Mouse (Mus musculus) kidney, adult 18-20 months (tissue): ENCODE measurements around the gene Slc44a3.

Experiments used
- DNase-seq: peaks from one replicate; pipeline ENCODE4 v3.0.0; 2021

Slc44a3 gene

DNA sequence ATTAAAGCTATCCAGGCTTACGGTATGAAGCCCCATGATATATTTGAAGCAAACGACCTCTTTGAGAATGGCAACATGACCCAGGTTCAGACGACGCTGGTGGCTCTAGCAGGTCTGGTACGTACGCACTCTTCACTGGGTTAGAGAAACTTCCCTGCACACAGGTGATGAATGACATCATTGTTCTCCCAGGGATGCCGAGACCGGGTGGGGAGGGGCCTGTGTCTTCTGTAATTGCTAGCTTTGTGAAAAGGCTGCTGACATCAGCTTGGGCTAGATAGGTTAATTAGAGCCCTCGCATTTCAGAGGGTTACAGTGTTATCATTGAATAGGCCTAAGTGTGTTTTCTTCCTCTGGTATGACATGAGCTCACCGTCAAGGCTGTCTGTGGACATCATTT, 80.8 kb downstream of the Slc44a3 start:
- no peak for DNase-seq

DNA sequence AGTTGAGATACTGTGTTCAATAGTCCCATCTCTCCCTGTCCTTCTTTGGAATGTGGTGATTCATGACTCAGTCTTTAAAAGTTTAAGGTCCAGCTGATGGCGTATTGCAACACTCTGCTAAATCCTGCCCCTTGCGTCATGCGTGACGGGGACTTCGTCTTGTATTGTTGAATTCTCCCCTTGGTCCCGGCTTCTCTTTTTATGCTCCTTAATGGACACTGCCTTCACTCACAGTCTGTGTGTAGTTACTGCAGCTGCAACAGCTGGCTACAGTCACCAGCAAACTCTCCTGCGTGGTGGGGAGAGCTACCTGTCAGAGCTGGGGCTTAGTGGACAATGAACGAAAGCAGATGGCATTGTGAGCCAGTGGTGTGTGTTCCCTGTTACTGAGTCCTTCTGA, 82.7 kb downstream of the Slc44a3 start:
- DNase-seq, result no peak

DNA sequence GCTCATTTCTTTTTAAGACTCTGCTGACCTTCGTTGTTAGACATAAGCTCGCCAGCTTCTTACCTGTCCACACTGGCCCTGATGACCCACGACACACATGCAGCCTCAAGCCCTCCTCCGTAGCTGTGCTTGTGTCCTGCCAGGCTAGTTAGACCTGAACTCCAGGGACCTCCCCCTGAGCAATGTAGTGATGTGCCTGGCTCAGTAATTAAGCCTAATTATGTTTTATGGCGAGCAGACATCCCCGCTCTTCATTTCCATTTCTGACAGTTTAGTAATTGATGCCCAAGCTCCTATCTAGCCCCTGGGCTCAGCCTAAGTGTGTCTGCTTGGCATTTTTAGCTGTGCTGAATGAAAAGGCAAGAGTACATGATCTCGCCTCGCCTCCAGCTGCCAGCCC, 83.6 kb downstream of the Slc44a3 start:
- DNase-seq, result no peak

DNA sequence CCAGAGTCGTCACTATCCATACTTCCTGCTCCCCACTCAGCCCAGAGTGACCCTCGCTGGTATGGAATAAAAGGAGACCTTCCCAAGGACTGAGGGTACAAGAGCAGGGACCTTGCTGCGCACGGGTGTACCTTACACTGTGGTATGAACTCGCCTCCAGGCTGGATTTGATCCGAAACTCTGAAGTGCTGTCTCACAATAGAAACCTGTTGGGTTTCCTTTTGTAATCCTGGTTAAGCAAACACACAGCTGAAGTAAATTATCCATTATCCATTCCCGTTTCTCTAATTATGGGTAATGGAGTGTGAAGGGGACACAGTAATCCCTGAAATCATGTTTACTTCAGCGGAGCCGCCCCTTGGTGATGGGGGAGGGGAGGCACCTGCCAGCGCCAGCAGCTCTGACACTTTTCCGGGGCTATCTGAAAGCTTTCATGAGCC, 84.2 kb downstream of the Slc44a3 start:
- peak; percentile 66 for DNase-seq

DNA sequence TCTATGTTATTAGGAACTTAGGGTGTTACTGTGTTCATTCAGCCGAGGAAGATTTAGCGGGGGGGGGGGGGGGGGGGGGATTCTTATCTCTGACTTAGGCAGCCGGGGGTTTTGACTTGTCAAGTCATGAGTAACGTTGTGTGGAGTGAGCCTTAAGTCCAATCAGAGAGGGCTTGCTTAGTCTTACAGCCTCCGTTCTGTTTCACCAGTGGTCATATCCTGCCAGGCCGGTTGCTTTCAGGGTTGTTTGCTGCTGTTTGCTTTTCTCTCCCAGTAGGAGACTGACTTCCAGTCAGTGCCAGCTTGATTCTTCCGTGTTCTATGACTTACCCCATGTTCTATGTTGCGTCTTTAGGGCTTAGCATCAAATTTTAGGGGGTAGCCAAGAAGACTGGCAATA, 85.8 kb downstream of the Slc44a3 start:
- DNase-seq, result no peak

DNA sequence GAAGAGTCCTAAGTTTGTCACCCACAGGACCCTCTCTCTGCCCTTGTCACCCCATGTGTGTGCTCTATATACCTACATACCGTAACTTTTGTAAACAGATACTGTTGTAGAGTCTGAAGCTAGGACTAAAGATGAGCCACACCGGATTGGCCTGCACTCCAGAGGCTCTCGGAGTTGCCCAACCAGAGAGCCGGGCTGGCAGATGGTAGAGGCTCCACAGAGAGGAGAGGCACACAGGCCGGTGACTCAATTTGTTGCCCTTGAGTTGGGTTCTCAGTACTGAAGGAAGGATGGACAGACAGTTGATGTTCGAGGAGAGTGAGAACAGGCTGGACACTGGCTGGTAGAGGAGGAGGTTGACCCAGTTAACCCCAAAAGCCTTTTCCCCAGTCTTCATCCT, 87.8 kb downstream of the Slc44a3 start:
- no peak for DNase-seq

DNA sequence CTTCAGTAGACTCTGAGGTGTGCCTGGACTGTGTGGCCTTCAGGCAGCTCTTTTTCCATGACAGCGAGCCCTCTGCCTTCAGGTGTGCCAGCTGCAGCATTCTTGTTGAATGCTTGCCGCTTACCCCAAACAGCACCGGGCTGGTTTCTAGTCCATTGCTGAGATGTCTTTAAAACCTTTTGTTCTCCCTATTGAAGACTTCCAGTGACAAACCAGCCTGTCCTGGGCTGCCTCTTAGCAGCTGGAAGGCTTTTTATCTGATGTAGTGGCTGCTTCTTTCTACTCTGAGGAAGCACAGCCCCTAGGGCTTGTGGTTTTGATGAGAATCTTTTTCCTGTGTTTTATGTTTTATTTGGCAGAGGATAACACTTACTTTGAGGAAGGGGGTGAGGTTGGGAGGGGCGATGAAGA, 88.3 kb downstream of the Slc44a3 start:
- no peak for DNase-seq

DNA sequence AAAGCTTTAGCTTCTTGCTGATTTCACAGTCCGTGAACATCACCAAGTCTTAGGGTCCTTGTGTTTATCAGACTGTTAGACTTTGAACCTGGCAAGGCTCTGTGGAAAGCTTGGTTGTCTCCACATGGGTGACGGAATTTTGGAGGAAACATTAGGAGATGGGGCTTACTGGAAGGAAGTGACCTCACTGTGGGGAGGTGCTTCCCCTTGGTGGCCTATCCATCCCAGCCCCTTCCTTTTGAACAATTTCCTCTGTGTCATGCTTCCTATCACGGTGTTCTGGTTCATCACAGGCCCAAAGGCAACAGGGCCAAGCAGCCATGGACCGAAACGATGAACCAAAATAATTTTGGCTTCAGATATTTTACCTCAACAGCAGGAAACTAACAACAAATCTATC, 89.9 kb downstream of the Slc44a3 start:
- no peak for DNase-seq

DNA sequence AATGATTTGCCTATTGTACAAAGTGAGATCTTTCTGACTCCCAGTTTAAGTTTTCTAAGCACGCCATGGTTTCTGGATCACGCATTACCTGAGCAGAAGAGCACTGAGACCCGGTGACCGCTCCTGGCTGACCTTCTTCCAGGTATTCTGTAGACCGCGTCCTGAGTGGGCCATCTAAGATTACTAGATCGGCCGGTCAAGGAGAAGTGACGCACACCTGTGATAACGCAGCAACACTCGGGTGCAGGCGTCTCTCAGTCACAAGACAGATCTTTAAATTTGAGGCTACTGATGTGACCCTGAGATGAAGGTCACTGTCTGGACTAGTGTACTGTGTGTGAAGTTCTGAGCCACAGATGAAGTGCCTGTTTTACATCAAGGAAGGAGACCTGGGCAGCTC, 90.7 kb downstream of the Slc44a3 start:
- DNase-seq, result no peak

DNA sequence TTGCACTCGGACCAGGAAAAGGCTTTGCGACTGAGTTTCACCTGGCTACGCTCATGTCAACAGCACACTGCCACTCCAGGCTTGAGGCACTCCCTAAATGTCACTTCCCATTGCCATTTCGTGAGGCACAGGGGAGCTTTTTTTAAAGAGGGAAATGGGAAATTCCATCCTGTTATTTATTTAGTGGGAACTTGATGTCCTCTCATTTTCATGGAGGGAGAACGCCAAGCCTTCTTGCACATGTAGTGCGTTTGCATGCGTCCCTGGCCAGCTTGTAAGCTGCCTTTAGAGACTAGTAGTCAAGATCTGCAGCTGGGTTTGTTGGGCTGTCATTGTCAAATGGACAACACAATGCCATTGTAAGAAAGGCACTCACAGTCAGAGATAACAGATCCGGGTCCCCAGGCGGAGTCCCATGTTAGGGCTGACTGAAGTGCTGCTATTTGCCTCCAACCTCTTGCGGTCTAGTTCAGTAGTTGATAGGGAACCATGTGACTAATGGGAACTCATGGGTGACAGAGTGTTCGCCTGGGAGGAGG, 92.5 kb downstream of the Slc44a3 start:
- peak; percentile 47 for DNase-seq

DNA sequence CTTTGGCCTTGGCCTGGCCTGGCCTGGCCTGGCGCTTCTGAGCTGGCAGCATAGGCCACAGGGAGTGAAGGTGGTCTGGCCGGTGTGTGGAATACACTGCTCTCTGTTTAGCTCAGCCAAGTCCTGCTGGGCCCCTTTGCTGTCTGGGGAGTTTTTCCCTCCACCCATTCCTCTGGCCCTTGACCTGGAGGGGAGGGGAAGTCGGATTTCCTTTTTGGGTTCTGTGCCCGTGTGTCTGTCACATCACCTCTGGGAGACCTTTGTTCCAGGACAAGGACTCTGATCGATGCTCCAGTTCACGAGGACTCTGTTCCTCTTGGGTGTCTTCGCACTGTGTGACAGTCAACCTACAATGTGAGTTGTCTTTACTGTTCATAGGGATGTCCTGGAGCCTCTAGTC, 94.2 kb downstream of the Slc44a3 start:
- DNase-seq, result peak; percentile 47

DNA sequence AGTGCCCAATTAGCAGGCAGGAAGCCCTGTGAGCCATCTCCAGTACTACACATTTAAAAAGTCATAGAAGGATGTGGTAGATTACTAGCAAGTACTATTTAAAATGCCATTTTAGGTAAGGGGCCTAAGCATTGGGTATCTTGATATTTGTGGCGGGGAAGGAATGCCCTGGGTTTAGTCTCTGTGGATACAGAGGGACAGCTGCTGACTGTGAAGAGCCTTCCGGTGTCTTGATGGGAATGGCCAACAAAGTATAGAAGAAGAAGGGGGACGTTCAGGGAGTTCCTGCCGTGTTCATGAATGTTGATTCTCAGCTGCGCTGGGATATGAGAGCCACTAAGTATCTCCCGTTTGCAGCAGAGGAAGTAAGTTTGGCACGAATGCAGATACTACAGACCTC, 95.1 kb downstream of the Slc44a3 start:
- DNase-seq, result no peak

DNA sequence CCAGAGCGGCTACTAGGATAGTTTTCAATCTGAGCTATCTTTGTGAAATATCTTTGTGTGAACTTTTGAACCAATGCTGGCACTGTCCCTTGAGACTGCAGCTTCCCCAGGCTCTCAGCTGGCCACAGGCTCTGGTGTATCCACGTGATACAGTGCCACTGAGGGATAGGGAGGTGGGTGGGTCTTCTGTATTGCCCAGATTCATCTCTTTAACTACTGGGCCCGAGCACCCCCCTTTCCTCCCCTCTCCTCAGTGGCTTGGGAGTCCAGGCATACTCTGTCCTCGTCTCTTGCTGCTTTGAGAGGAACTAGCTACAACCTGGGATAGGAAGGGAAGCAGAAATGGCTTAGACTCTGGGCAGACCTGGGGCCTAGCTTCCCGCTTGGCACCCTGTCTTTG, 96.9 kb downstream of the Slc44a3 start:
- no peak for DNase-seq

DNA sequence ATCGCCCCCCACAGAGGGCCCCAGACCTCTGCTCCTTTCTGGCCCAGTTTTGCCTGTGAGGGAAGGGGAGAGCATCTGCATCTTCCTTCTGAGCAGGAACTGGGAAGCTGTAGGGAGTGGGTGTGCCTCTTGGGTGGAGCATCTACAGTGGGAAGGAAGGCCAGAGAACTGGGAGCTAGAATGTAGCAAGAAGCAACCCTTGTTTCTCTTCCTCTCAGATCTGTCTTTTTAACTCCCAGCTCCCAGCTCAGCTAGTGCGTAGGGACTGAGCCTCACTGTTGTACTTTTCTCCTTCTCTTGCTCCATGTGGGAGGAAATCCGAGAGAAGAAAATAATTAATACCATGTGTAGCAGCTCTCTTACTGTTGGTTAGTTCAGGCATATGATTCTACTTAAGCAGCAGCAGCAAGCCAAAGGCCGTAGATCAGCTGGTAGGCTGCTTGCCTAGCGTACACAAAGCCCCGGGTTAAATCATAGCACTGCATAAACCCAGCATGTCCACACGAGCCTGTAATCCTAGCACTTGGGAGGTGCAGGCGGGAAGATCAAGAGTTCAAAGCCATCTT, 98.2 kb downstream of the Slc44a3 start:
- DNase-seq, result no peak

DNA sequence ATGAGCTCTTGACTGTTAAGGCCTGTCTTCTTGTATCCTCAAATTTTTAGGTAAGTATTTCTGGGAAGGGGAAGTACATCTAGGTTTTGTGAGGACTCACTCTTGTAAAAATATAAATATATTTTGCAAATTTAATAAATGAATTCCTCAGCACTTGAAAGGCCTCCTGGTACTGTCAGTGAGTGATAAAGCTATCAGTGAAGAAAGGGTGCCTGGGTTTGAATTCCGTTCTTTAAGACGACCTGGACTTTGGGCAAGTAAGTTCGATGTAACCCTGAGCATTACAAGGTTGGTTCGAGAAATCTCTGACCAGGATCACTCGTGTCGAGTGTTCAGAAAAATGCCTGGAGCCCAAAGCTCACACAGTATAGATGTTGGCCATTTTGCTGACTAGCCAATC, 98.8 kb downstream of the Slc44a3 start:
- DNase-seq, result no peak

DNA sequence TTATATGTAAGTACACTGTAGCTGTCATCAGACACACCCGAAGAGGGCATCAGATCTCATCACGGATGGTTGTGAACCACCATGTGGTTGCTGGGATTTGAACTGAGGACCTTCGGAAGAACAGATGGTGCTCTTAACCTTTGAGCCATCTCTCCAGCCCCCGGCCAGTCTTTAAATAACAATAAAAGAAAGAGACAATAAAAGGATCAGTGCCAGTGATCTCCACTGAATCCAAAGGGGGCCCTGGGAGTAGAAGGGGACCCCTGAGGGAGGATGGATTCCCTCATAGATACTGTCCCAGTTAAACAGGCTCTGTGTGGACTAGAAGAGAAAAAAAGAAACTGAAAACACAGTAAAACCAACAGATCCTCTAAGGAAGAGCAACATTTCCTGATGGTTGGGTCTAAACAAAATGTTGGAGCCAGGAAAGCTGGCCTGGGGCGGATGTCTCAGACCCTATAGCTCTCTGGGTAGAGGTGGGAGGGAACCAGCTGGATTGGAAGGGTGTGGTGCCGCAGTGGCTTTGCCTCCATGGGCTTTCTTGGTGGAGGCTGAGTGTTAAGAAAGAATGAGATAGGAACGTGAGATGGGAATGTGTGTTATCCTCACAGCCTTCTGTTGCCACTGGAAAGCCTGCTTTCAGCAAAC, 101.8 kb downstream of the Slc44a3 start:
- no peak for DNase-seq

DNA sequence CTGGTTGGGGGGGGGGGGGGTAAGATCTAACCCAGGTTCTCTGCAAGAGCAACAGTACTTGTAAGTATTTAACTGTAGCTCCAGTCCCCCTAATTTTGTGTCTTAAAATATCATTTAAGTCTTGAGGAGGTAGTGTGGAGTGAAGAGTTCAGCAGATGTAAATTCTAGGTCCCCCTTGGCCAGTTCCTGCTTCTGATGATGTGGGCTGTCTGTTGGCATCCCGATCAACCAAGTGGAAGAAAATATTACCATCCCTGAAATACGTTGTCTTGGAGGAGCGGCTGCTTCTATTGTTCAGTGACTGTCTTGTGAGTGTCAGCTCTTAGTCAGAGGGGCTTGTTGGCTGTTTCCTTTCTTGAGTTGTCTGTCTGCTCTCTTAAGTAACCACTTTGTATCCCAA, 102.7 kb downstream of the Slc44a3 start:
- DNase-seq, result no peak

DNA sequence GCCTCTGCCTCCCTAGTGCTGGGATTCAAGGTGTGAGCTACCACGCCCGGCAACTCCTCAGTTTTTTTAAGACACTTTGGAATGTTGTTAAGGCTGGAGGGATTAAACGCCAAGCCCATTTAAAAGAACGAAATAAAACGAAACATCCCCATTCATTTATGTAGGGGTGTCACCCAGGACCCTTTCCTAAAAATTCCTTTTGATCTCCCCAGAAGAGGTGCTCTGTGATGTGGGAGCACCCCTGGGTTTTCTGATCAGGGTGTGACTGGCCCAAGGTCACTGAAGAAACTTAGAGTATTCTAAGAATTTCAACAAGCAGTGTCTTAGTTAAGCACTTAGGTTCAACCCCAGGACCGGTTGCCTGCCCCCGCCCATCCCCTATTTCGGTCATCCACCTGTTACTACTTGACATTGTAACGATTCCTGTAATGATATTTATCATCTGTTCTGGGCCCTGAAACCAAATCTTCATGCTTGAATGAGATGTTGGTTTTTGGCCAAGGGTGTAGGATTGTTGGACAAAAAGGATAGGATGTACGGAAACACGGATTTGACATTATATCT, 103.4 kb downstream of the Slc44a3 start:
- DNase-seq, result no peak

DNA sequence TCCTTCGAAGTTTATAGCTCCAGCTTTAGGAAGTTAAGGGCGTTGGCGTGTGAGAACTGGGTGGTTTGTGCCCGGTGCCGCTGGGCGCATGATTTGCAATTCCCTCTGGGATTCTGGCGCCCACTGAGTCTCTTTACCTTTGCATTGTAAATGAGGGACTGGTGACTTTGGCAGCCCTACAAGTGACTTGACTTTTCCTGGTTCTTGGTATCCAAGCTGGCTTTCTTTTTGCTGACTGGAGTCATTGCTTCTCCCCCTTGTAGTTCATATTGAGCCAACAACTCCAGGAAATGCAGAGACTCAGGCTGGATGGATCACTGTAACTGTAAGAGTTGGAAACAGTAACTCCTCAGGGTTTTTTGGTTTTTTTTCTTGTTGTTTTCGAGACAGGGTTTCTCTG, 104.0 kb downstream of the Slc44a3 start:
- peak; percentile 66 for DNase-seq

DNA sequence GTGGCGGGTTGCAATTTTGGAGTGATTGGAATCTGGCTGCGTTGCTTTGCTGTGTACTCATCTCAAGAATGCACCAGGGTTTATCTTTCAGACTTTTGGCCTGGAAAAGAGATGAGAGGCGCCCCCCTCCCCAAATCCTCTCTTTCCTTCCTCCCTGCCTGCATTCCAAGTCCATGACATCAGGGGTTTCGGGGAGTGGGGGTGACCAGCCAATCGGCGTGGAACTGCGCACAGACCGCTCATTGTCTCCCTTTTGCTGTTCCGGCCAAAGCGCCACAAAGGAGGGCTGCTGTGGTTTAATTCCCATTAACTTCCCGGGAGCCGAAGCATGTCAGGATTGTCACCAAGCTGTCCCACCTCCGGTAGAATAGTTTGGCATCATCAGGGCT, 104.7 kb downstream of the Slc44a3 start:
- DNase-seq, result peak; percentile 71

DNA sequence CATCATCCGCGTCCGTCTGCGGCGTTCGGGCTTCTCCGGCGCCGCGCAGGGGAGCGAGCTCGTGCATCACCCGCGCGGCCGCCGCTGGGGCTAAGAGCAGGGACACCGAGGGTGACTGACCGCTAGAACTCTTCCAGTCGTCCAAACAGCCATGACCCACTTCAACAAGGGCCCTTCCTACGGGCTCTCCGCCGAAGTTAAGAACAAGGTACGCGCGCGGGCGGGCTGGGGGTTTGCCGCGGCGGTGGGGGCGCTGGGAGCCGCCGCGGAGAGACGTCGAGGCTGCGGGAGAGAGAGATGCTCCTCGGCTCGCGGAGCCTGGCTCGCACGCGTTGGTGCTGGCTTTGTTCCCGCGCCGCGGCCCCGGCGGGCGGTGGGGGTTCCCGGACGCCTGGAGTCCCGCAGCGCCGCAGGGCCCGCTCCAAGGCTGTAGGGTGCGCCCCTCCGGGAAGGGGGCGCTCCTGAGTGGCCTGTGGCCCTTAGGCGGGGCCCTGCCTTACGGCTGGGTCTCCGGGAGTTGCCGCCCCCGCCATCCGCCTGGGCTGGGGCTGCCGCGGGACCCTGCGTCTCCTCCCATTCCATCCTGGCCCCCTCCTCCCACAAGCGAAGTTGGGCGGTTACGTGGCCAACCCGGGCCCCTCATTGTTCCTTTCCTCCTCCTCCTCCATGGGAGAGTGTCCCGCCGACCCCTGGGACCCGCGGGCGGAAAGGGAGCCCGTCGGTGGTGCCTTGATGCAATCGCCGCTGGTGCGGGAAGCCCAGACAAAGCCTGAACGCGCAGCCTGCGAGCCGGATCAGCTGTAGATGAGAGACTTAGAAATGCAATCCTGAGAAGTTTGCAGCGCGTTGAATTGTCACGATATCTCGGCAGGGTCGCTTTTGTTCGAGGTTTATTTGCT, 105.3 kb downstream of the Slc44a3 start:
- peak; percentile 84 for DNase-seq

DNA sequence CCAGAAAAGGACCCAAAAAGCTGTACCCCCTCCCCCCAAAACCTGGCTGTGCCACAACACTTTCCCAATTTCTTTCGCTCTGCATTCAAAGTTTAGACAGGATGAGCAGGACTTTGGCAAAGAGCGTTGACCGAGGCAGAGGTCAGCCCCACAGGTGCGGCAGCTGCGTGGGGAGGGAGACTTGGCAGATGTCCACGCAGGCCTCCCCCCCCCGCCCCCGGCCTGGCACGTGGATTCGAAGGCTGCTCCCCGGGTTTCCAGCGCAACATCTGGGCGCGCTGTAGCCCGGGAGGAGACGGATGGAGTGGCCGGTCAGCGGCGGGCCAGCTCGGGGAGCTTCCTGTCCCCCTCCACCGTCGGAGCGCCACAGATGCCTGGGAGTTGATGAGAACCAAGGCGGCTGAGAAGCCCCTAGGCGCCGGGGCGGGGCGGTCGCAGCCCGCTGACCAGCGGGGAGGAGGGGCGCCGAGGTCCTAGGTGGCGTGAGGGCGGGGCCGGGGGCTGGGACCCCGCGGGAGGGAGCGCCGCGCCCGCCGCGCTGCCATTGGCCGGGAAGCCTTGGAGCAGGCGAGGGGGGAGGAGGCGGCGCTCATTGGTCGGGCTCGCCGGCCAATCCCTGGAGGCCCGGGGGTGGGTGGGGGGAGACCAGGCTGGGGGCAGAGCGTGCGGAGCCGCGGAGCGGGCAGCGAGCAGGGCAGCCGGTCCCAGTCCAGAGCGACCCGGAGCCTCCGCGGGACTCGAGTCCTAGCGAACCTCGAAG, 106.2 kb downstream of the Slc44a3 start, which contains the start of gene Cnn3:
Cnn3 (plus strand) TSS at position 637 of the 760 bp plus-strand sequence.
- peak; percentile 93 for DNase-seq

DNA sequence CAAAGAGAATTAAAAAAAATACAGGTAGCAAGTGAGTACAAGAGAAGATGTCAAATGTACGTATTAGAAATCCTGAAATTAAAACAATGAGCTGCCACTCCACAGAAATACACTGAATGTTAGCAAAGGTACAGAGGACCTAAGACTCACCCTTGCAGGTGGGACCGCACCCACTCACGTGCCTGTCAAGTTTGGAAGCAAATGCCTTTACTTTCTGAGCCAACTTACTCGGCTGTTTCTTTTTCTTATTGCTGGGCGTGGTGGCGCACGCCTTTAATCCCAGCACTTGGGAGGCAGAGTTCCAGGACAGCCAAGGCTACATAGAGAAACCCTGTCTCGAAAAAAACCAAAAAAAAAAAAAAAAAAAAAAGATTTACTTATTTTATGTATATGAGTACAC, 109.8 kb downstream of the Slc44a3 start:
- no peak for DNase-seq
